Mouse (Mus musculus) G1E (cell line): ENCODE results near the gene Prss22.

Source experiments
- CTCF ChIP-seq: IDR thresholded peaks from 2 replicates; pipeline ENCODE4 v1.5.1; 2012; ENCODE audit warnings: low read depth, low read length, inconsistent platforms, mixed read lengths
- GATA1 ChIP-seq: IDR thresholded peaks from 2 replicates; pipeline ENCODE4 v1.6.1; 2012; ENCODE audit warnings: borderline replicate concordance, low read length, inconsistent platforms, mixed read lengths

DNA sequence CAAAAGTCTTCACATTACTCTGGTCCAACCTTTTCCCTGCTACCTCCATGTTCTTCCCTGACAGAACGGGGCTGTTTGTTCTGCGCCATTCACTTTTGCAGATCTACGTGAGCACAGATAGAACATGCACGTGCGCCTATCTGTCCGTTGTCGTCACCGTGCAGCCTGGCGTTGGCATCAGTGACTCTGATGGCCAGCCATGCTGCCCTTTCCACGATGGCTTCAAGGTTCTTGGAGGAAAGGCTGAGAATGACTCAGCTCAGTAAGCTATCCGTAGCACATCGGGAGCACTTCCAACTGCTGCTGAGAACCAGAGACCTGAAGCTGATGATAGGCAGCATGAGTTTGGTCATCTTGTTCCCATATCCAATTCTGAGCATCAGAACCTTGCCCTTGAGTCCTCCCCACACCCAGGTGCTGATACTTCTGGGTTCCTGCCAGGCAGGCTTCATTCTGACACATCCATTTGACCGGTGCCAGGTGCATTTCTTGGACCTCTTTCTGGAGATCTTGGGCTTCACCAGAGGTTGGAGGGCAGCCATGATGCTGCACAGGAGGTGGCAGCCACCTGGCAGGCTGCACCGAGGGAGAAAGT is 6.3 kb upstream of the Prss22 start:
- TF ChIP-seq GATA1 (no peak), CTCF (no peak)
